Mouse (Mus musculus) heart, embryonic 13.5 days (tissue): ENCODE measurements at regions not wholly inside any gene's neighbourhood (a gene's known extent, or its start where the extent isn't known, plus 50 kb on each side); places are given as distances from the start of the nearest gene placed in this dataset.

Experiments used
- ATAC-seq: fragments of 200-750 bp; cut with Nextera tagmentation; 2 replicates; pipeline ENCODE4 v1.8.0; 2017; ENCODE audit warnings: moderate TSS enrichment; ENCODE audit not compliant: insufficient number of reproducible peaks, low FRiP score, low TSS enrichment; ENCODE audit errors: extremely low read depth
- H3K27ac ChIP-seq: fragments of 300-500 bp; sonication (generic); replicated peaks from 2 replicates; pipeline ENCODE4 v1.5.1; 2015; ENCODE audit warnings: moderate library complexity, mild to moderate bottlenecking, inconsistent platforms
- H3K27me3 ChIP-seq: fragments of 300-500 bp; sonication (generic); replicated peaks from 2 replicates; pipeline ENCODE4 v1.6.1; 2015; ENCODE audit warnings: mild to moderate bottlenecking, inconsistent platforms
- H3K36me3 ChIP-seq: fragments of 300-500 bp; sonication (generic); 2 replicates; pipeline ENCODE4 v1.6.1; 2015; ENCODE audit warnings: mild to moderate bottlenecking, inconsistent platforms
- H3K4me1 ChIP-seq: fragments of 300-500 bp; sonication (generic); 2 replicates; pipeline ENCODE4 v1.6.1; 2015; ENCODE audit warnings: inconsistent platforms
- H3K4me2 ChIP-seq: fragments of 300-500 bp; sonication (generic); 2 replicates; pipeline ENCODE4 v1.6.1; 2015; ENCODE audit warnings: inconsistent platforms, mild to moderate bottlenecking, moderate library complexity
- H3K4me3 ChIP-seq: fragments of 300-500 bp; sonication (generic); 2 replicates; pipeline ENCODE4 v1.5.1; 2015; ENCODE audit warnings: moderate library complexity, mild to moderate bottlenecking, inconsistent platforms
- H3K9ac ChIP-seq: fragments of 300-500 bp; sonication (generic); 2 replicates; pipeline ENCODE4 v1.6.1; 2015; ENCODE audit warnings: inconsistent platforms, mild to moderate bottlenecking, moderate library complexity
- H3K9me3 ChIP-seq: fragments of 300-500 bp; sonication (generic); 2 replicates; pipeline ENCODE4 v1.6.1; 2016; ENCODE audit warnings: inconsistent platforms
- WGBS: fragments of 180-500 bp; shearing (Covaris S2); methylation state at CpG from one replicate; pipeline ENCODE4 v1.1.7; 2015; ENCODE audit warnings: mixed read lengths; 5-methylcytosine and 5-hydroxymethylcytosine counted together

DNA sequence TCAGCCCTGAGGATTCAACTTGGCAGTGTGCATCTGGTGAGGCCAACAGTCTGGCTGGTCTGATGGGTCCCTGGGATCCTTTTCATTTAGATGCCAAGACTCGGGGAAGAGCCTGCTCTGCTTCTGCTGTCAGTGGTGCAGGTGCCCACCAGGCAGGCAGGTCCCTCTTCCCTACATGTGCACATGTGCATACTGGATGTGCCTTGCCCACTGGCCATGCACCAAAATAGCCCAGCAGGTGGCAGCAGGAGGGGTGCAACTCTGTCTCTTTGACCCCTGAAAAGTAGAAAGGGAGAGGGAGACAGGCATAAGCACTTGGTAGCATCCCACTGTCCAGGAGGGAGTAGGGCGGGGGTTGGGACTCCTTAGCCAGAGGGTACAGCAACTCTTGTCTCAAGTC lies 116.2 kb upstream of the Bank1 start:
- 61% methylated on average over 2 of the region's 2 CpGs for WGBS

DNA sequence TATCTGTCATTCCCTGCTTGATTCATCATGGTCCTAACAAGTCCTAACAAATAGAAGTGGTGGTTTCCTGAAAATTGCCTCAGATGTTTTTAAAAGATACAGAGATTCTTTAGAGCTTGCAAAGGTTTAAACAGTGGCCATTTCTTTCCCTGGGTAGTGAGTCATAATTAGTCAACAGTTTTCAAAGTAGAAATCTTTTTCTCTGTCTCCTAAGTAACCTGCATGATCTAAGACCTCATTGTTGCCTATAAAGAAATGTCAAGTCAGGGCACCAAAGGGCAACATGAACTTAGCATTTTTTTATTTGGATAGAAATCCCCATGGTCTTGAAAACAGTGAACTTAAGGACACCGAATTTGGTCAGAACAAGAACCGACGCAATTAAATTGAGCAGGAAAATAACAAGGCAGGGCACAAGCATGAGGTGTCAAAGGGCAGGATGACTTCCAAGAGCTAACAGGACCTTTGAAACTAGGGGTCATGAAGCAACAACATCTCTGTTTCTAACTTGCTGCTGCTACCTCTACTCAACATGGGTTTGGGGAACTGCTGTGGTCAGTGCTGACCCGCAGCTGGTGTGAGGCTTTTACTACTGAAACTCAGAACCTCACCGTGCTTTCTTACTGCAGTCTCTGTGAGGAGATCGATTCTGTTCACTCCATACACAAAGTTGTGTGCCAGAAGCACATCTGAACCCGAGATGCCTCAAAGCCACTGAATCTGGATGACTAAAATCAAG lies 114.2 kb upstream of the Bank1 start:
- Histone ChIP-seq H3K4me2 (no peak overlapping the region), H3K4me3 (no peak overlapping the region), H3K27me3 (no peaks in the 10 kb centered on the region), H3K9me3 (no peaks in the 10 kb centered on the region), H3K27ac (no peak overlapping the region), H3K9ac (no peak overlapping the region), H3K36me3 (no peaks in the 10 kb centered on the region), H3K4me1 (no peaks in the 10 kb centered on the region)
- WGBS = 74% methylated on average over 7 of the region's 7 CpGs
- ATAC-seq = no peak

More for the DNA sequence above, 116.2 kb upstream of the Bank1 start:
- Histone ChIP-seq H3K4me1 (no peaks in the 10 kb centered on the region), H3K27ac (no peak overlapping the region), H3K4me3 (no peak overlapping the region), H3K9me3 (no peaks in the 10 kb centered on the region), H3K36me3 (no peaks in the 10 kb centered on the region), H3K9ac (no peak overlapping the region), H3K27me3 (no peaks in the 10 kb centered on the region), H3K4me2 (no peak overlapping the region)
- ATAC-seq = no peak

DNA sequence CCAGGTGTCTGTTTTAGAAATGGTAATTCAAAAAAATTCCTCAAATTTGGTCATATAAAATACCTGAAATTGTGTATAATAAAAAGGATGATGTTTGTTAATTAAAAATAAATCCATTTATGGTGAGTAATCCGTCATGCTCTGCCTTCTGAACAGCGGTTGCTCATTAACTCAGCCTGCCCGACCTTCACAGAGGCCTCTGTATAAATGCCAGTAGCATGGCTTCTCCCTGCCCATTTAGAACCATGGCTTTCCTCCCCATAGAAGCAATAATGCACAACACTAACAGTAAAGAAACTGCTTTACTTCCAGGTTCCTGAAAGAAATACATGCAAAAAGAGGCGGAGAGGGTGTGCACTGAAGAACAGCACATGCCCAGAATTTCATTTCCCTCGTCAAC lies 113.5 kb upstream of the Bank1 start:
- H3K9ac ChIP-seq = no peak overlapping the region
- no peak for ATAC-seq
- H3K4me1 ChIP-seq = no peaks in the 10 kb centered on the region
- WGBS = 78% methylated on average over 5 of the region's 5 CpGs
- H3K4me3 ChIP-seq = no peak overlapping the region
- H3K36me3 ChIP-seq = no peaks in the 10 kb centered on the region
- no peaks in the 10 kb centered on the region for H3K27me3 ChIP-seq
- no peak overlapping the region for H3K4me2 ChIP-seq
- H3K27ac ChIP-seq = no peak overlapping the region
- no peaks in the 10 kb centered on the region for H3K9me3 ChIP-seq

DNA sequence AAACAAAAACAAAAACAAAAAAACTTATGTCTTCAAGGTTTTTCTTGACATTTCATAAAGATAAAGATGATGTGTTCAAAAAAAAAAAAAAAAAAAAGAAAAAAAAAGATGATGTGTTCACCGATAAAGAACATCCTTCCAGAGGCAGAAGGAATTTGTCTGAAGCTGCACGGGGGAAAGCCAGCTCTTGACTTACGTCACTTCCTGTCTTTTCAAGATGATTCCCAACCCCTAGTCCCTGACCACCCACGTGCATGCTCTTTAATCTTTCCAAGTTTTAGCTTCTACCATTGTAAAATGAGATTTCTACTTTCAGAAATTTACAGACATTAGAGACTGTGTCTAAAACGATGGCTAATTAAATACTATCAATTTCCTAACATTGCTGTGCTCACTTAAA lies 108.5 kb upstream of the Bank1 start:
- no peak overlapping the region for H3K27ac ChIP-seq
- H3K4me1 ChIP-seq = no peaks in the 10 kb centered on the region
- no peak for ATAC-seq
- H3K36me3 ChIP-seq = no peaks in the 10 kb centered on the region
- no peaks in the 10 kb centered on the region for H3K27me3 ChIP-seq
- H3K4me2 ChIP-seq = no peak overlapping the region
- no peak overlapping the region for H3K4me3 ChIP-seq
- no peaks in the 10 kb centered on the region for H3K9me3 ChIP-seq
- H3K9ac ChIP-seq = no peak overlapping the region
- WGBS = 62% methylated on average over 5 of the region's 5 CpGs

DNA sequence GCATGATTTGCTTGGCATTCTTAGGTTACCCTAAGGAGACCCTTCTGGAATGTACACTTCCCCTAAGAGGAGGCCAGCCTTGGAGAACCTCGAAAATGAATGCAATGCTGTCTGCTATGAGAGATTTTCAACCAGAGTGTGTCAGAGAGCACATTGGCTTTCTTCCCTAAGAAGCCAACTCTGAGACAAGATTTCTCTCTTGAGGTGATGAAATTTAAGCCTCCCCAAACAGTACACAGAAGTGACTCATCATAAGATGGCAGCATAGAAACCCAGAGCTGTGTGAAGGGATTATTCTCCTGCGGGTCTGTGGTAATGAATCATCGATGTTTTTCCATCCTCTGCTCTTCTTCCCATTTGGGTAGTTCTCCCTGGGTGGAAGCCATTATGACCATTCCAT lies 106.2 kb upstream of the Bank1 start:
- H3K4me1 ChIP-seq = no peaks in the 10 kb centered on the region
- no peak overlapping the region for H3K9ac ChIP-seq
- H3K9me3 ChIP-seq = no peaks in the 10 kb centered on the region
- H3K27ac ChIP-seq = no peak overlapping the region
- no peak for ATAC-seq
- H3K27me3 ChIP-seq = no peaks in the 10 kb centered on the region
- H3K4me3 ChIP-seq = no peak overlapping the region
- no peak overlapping the region for H3K4me2 ChIP-seq
- 81% methylated on average over 3 of the region's 3 CpGs for WGBS
- H3K36me3 ChIP-seq = no peaks in the 10 kb centered on the region

DNA sequence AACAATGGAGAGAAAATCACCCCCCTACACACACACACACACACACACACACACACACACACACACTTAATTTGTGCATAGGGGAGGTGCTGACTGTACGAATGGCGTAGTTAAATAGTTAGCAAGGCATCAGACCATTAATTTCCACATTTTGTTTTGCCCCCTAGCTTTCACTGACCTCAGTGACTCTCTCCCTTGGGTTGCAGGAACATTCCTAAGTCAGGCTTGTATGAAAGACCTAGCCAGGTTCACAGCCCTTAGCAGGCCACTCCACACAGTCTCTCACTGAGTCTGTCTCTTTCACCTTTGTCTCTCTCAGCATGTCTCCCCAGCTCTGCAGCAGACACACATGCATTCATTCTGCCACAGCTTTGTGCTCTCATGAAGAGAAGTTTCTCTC lies 101.6 kb upstream of the Bank1 start:
- no peaks in the 10 kb centered on the region for H3K9me3 ChIP-seq
- no peaks in the 10 kb centered on the region; the same call in 1 of the 2 replicates for H3K27me3 ChIP-seq
- H3K36me3 ChIP-seq = no peaks in the 10 kb centered on the region
- H3K4me1 ChIP-seq = no peaks in the 10 kb centered on the region
- no peak overlapping the region for H3K4me3 ChIP-seq
- no peak for ATAC-seq
- no peak overlapping the region for H3K4me2 ChIP-seq
- H3K9ac ChIP-seq = no peak overlapping the region
- 94% methylated on average over 2 of the region's 2 CpGs for WGBS
- H3K27ac ChIP-seq = no peak overlapping the region

DNA sequence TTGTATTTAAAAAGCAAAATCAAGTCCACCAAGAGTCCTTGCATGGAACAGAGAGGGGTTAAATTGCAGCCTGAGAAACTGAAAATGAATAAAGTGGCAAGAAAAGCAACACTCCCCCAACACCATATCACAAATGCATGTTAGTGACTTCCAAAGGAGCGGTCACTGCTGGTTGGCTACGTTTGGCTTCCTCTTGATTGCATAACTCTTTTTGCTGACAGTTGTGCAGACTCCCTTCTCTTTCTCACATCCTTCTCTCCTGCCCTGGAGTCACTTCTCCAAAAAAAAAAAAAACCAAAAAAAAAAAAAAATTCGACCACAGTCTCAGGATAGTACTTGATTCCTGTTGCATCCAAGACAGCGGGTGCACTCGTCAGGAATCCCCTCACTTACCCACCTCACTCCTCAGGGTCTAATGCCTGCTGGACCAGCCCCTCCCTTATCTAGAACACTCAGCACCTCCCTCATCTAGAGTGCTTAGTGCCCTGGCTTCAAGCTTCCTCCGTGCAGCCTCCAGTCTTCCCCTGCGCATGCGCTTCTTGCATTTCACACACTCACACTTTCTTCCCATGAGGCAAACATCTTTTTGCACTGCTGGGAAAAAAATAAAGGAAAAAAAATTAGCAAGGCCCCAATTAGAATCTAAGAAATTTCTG lies 100.8 kb upstream of the Bank1 start:
- H3K4me2 ChIP-seq = peak overlapping the region; percentile 35

DNA sequence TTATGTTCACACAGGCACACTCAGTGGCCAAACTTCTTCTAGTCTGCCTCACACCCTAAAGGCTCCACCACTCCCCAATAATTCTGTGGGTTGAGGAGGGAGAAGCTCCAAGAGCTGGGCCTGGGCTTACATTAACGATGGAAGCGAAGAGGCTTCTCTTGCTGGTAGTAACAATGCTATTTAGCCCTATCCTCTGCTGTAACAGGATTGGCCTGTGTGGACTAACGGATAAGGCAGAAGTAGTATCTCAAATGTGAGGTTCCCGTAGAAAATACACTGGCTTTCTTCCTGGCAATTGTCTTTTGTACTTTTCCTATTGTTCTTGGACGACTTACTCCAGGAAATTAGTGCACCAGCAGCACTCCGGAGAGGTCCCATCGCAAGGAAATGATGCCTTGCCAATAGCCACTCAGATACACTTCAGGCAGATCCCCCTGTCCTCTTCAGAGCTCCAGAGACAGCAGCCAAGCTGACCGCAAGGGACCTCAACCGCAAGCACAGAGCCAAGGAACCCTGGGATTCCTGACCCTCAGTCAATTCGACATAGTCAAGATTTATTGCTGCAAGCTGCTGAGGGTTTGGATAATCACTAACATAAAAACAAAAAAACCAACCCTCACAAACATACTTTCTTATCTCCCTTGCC lies 96.2 kb upstream of the Bank1 start:
- whole genome bisulfite sequencing = 61% methylated on average over 10 of the region's 10 CpGs
- ATAC-seq = no peak
- Histone ChIP-seq H3K4me1 (no peaks in the 10 kb centered on the region), H3K4me2 (no peak overlapping the region), H3K4me3 (no peak overlapping the region), H3K36me3 (no peaks in the 10 kb centered on the region), H3K9ac (no peak overlapping the region), H3K27ac (peak overlapping the region; percentile 32; the same call in 1 of the 2 replicates), H3K27me3 (no peaks in the 10 kb centered on the region; the same call in 1 of the 2 replicates), H3K9me3 (no peaks in the 10 kb centered on the region)

More for the DNA sequence above, 100.8 kb upstream of the Bank1 start:
- H3K9ac ChIP-seq = no peak overlapping the region
- WGBS = 24% methylated on average over 8 of the region's 8 CpGs
- H3K27ac ChIP-seq = no peak overlapping the region
- ATAC-seq = no peak
- H3K9me3 ChIP-seq = no peaks in the 10 kb centered on the region
- H3K36me3 ChIP-seq = no peaks in the 10 kb centered on the region
- no peaks in the 10 kb centered on the region for H3K4me1 ChIP-seq
- no peak overlapping the region for H3K4me3 ChIP-seq
- H3K27me3 ChIP-seq = no peaks in the 10 kb centered on the region; the same call in 1 of the 2 replicates

DNA sequence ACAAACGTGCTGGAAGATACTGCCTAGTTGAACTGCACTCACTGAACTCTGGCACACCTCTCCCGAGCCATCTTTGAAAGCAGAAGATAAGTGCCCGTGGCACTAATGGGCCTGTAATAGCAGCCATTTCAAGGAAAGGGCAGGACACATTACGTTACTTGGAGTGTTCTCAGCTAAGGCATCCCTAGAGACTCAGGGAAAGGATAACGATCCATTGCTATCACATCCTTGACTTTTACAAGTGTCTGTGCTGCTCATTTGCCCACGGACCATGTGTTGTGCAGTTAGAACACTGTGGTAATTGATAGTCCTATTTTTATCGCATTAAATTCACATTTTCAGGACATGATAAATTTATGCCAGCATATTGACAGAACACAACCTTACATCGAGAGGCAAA lies 79.7 kb upstream of the Bank1 start:
- WGBS = 56% methylated on average over 8 of the region's 8 CpGs

DNA sequence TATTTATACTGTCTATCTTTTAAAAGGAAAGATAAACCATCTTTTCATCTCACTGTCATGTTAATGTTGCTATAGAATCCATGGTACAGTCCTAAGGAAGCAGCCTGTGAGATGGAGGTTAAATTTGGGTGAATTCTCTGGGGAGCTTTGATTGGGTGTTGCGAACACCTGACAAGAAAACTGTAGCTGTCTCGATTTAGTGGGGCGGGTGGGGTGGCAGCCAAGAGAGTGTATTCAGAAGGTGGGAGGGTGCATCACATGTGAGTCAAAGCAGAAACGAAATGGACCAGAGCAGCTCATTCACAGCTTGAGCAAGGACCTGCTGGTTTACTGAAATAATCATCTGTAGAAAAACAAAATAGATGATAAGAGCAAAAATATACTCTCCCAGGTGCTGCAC lies 57.4 kb upstream of the Bank1 start:
- WGBS = 65% methylated on average over 4 of the region's 4 CpGs
- no peak overlapping the region for H3K9ac ChIP-seq
- no peaks in the 10 kb centered on the region for H3K36me3 ChIP-seq
- peaks cover 11% of the 10 kb centered on the region for H3K4me1 ChIP-seq
- no peaks in the 10 kb centered on the region for H3K27me3 ChIP-seq
- no peak overlapping the region for H3K4me2 ChIP-seq
- H3K4me3 ChIP-seq = no peak overlapping the region
- no peak overlapping the region for H3K27ac ChIP-seq
- ATAC-seq = no peak
- no peaks in the 10 kb centered on the region for H3K9me3 ChIP-seq

More for the DNA sequence above, 79.7 kb upstream of the Bank1 start:
- H3K36me3 ChIP-seq = no peaks in the 10 kb centered on the region
- ATAC-seq = no peak
- H3K27me3 ChIP-seq = no peaks in the 10 kb centered on the region
- no peak overlapping the region for H3K4me2 ChIP-seq
- H3K4me3 ChIP-seq = no peak overlapping the region
- no peaks in the 10 kb centered on the region for H3K9me3 ChIP-seq
- no peak overlapping the region for H3K27ac ChIP-seq
- no peak overlapping the region for H3K9ac ChIP-seq
- H3K4me1 ChIP-seq = no peaks in the 10 kb centered on the region

DNA sequence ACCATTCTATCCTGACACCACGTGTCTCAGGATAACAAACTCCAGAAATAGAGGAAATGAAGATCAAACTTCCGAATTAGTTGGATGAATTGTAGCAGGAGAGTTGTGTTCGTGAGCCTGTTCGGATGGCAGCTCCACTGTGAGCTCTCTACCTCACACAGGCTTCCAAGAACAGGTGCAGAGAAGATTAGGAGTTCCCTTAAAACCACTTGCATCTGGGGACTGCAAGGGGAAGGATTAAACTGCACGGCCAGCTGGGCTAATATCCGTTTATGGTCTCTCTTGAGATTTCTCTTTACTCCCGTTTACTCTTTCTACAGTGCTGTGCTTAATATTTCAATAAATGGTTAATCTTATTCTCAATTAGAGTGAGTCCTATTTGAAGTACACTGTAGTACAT lies 54.8 kb upstream of the Bank1 start:
- WGBS = 61% methylated on average over 7 of the region's 7 CpGs
- no peak for ATAC-seq
- Histone ChIP-seq H3K27me3 (no peaks in the 10 kb centered on the region), H3K36me3 (no peaks in the 10 kb centered on the region), H3K4me3 (no peak overlapping the region), H3K4me2 (no peak overlapping the region), H3K9me3 (no peaks in the 10 kb centered on the region), H3K9ac (no peak overlapping the region), H3K4me1 (peaks cover 11% of the 10 kb centered on the region), H3K27ac (no peak overlapping the region)
